Mouse (Mus musculus): Measurements from ENCODE around the gene Ank3. TPM values are rescaled to one million over a fixed set of nuclear protein-coding genes. Genes with fewer than 3 reads are reported as not detected.

Gene Ank3
- polyA plus RNA-seq, 1 experiment from 2014 or later = 150 TPM

DNA sequence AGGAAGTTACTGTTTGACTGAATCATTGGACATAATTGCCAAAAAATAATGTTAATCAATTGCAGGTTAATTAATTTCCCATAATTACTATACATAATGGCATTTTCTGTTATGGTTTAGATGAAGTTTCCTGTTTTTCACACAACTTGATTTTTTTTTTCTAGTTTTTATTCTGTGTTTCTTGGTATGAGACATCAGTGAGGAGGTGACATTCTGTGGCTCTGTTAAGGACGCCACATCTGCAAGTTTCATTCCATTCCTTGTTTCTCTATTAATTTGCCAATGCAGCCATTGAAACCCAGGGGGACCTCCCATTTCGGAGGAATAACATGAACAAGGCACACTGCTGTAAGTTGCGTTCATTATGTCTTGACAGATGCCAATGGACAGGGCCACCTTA, 143.9 kb downstream of the Ank3 start:
- ATAC-seq (ENCODE audit: low FRiP score, low TSS enrichment) (no peak), DNase-seq (no peak)
- Histone ChIP-seq H3K4me2 (ENCODE audit: low read length) (no peak overlapping the region), H3K27ac (replicated peaks; ENCODE audit: low read depth, low read length) (no peak overlapping the region), H3K4me1 (ENCODE audit: control insufficient read depth, insufficient read depth, low read length) (peaks cover 16% of the 10 kb centered on the region), H3K9me3 (ENCODE audit: control insufficient read depth, low read length) (no peaks in the 10 kb centered on the region), H3K27me3 (ENCODE audit: control insufficient read depth, insufficient read depth, low read length) (no peaks in the 10 kb centered on the region), H3K36me3 (ENCODE audit: control insufficient read depth, insufficient read depth, low read length) (0 out of 2 replicates have a peak, but pooled peaks cover 5% of the 10 kb centered on the region), H3K4me3 (replicated peaks; ENCODE audit: low read depth, low read length) (no peak overlapping the region), H3K9ac (replicated peaks; ENCODE audit: low read length) (no peak overlapping the region)
- 86% methylated on average over 3 of the region's 3 CpGs for WGBS

GRCm38 (mm10) chr10:69543876-69544620, 145.5 kb downstream of the Ank3 start:
- H3K27ac ChIP-seq (replicated peaks; ENCODE audit: low read depth, low read length) = no peak overlapping the region
- ATAC-seq (ENCODE audit: low FRiP score, low TSS enrichment) = no peak
- 90% methylated on average over 10 of the region's 10 CpGs for WGBS

DNA sequence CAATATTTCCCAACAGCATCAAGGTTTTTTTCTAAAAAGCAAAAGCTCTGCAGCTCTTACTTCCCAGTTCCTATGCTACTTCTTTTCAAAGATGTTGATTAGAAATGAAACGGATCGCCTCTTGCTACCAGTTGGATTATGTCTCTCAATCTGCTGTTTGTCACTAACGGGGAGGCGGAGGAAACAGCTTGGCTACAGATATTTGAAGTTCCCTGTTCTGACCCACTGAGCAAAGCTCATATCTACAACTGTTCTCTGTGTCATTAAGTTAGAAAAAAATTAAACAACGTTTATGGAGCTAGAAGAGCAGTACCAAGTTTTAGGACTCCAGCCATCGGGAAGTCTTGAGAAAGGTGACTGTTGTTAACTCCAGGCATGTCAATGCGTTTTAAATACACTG, 146.1 kb downstream of the Ank3 start:
- DNase-seq (no peak), ATAC-seq (ENCODE audit: low FRiP score, low TSS enrichment) (no peak)
- 0 out of 2 replicates have a peak, but pooled peaks cover 8% of the 10 kb centered on the region for H3K36me3 ChIP-seq (ENCODE audit: control insufficient read depth, insufficient read depth, low read length)
- no peak overlapping the region for H3K4me3 ChIP-seq (replicated peaks; ENCODE audit: low read depth, low read length)
- no peak overlapping the region for H3K27ac ChIP-seq (replicated peaks; ENCODE audit: low read depth, low read length)
- H3K4me2 ChIP-seq (ENCODE audit: low read length) = no peak overlapping the region
- H3K27me3 ChIP-seq (ENCODE audit: control insufficient read depth, insufficient read depth, low read length) = no peaks in the 10 kb centered on the region
- no peaks in the 10 kb centered on the region for H3K9me3 ChIP-seq (ENCODE audit: control insufficient read depth, low read length)
- no peak overlapping the region for H3K9ac ChIP-seq (replicated peaks; ENCODE audit: low read length)
- H3K4me1 ChIP-seq (ENCODE audit: control insufficient read depth, insufficient read depth, low read length) = peaks cover 6% of the 10 kb centered on the region; the same call in 1 of the 2 replicates
- 93% methylated on average over 7 of the region's 7 CpGs for WGBS

More at GRCm38 (mm10) chr10:69543876-69544620, 145.5 kb downstream of the Ank3 start:
- no peak overlapping the region for H3K4me3 ChIP-seq (replicated peaks; ENCODE audit: low read depth, low read length)
- H3K9me3 ChIP-seq (ENCODE audit: control insufficient read depth, low read length) = no peaks in the 10 kb centered on the region
- H3K9ac ChIP-seq (replicated peaks; ENCODE audit: low read length) = no peak overlapping the region
- H3K36me3 ChIP-seq (ENCODE audit: control insufficient read depth, insufficient read depth, low read length) = 0 out of 2 replicates have a peak, but pooled peaks cover 6% of the 10 kb centered on the region
- DNase-seq = no peak
- H3K27me3 ChIP-seq (ENCODE audit: control insufficient read depth, insufficient read depth, low read length) = no peaks in the 10 kb centered on the region
- peaks cover 6% of the 10 kb centered on the region; the same call in 1 of the 2 replicates for H3K4me1 ChIP-seq (ENCODE audit: control insufficient read depth, insufficient read depth, low read length)
- no peak overlapping the region for H3K4me2 ChIP-seq (ENCODE audit: low read length)

DNA sequence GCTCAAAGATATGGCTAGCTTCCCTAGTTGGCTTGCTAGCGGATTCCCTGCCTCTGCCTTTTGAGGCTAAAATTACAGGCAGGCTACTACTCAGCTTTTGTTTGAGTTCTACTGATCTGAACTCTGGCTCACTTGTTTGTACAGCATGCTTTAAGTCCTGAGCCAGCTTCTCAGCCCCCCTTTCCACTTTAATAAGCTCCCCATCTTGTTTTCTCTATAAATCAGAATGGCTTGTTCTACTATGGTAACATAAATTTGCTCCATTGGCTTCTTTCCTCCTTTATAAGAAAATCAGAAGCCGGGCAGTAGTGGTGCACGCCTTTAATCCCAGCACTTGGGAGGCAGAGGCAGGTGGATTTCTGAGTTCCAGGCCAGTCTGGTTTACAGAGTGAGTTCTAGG, 147.4 kb downstream of the Ank3 start:
- Histone ChIP-seq H3K36me3 (ENCODE audit: control insufficient read depth, insufficient read depth, low read length) (0 out of 2 replicates have a peak, but pooled peaks cover 3% of the 10 kb centered on the region), H3K27me3 (ENCODE audit: control insufficient read depth, insufficient read depth, low read length) (no peaks in the 10 kb centered on the region), H3K27ac (replicated peaks; ENCODE audit: low read depth, low read length) (no peak overlapping the region), H3K9ac (replicated peaks; ENCODE audit: low read length) (no peak overlapping the region), H3K4me2 (ENCODE audit: low read length) (no peak overlapping the region), H3K4me3 (replicated peaks; ENCODE audit: low read depth, low read length) (no peak overlapping the region), H3K4me1 (ENCODE audit: control insufficient read depth, insufficient read depth, low read length) (peaks cover 6% of the 10 kb centered on the region; the same call in 1 of the 2 replicates), H3K9me3 (ENCODE audit: control insufficient read depth, low read length) (no peaks in the 10 kb centered on the region)
- no peak for DNase-seq
- no peak for ATAC-seq (ENCODE audit: low FRiP score, low TSS enrichment)
- 91% methylated on average over 3 of the region's 3 CpGs for WGBS

- H3K27ac ChIP-seq (replicated peaks; ENCODE audit: low read depth, low read length) = no peak overlapping the region
- H3K36me3 ChIP-seq (ENCODE audit: control insufficient read depth, insufficient read depth, low read length) = 0 out of 2 replicates have a peak, but pooled peaks cover 3% of the 10 kb centered on the region
- H3K4me3 ChIP-seq (replicated peaks; ENCODE audit: low read depth, low read length) = no peak overlapping the region
- 86% methylated on average over 6 of the region's 6 CpGs for WGBS
- no peak overlapping the region for H3K9ac ChIP-seq (replicated peaks; ENCODE audit: low read length)
- H3K9me3 ChIP-seq (ENCODE audit: control insufficient read depth, low read length) = no peaks in the 10 kb centered on the region
- H3K27me3 ChIP-seq (ENCODE audit: control insufficient read depth, insufficient read depth, low read length) = no peaks in the 10 kb centered on the region
- DNase-seq = no peak
- no peak overlapping the region for H3K4me2 ChIP-seq (ENCODE audit: low read length)
- ATAC-seq (ENCODE audit: low FRiP score, low TSS enrichment) = no peak
- peaks cover 6% of the 10 kb centered on the region; the same call in 1 of the 2 replicates for H3K4me1 ChIP-seq (ENCODE audit: control insufficient read depth, insufficient read depth, low read length)
Observed at GRCm38 (mm10) chr10:69546643-69547042, 148.1 kb downstream of the Ank3 start.

DNA sequence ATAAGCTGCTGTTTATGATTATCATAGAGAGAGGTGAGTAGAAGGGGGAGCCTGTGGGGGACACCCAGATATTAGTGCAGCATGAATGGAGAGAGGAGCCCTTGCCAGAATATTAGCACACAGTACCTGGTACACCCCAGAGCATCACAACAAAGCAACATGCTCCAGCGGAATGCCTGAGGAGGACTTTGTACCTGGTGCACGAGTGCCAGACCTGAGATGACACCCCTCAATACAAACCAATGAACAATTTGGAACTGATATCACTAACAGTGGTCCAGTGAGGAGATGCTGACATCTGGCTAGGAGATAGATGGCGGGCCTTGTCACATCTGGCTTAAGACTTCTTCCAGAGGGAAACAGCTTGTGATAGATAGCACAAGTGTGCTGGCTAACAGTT, 150.2 kb downstream of the Ank3 start:
- DNase-seq (no peak), ATAC-seq (ENCODE audit: low FRiP score, low TSS enrichment) (no peak)
- H3K4me3 ChIP-seq (replicated peaks; ENCODE audit: low read depth, low read length) = no peak overlapping the region
- H3K9ac ChIP-seq (replicated peaks; ENCODE audit: low read length) = no peak overlapping the region
- H3K36me3 ChIP-seq (ENCODE audit: control insufficient read depth, insufficient read depth, low read length) = 0 out of 2 replicates have a peak, but pooled peaks cover 3% of the 10 kb centered on the region
- no peaks in the 10 kb centered on the region for H3K27me3 ChIP-seq (ENCODE audit: control insufficient read depth, insufficient read depth, low read length)
- WGBS = 91% methylated on average over 3 of the region's 3 CpGs
- H3K4me2 ChIP-seq (ENCODE audit: low read length) = no peak overlapping the region
- peaks cover 6% of the 10 kb centered on the region; the same call in 1 of the 2 replicates for H3K4me1 ChIP-seq (ENCODE audit: control insufficient read depth, insufficient read depth, low read length)
- no peak overlapping the region for H3K27ac ChIP-seq (replicated peaks; ENCODE audit: low read depth, low read length)
- no peaks in the 10 kb centered on the region for H3K9me3 ChIP-seq (ENCODE audit: control insufficient read depth, low read length)

DNA sequence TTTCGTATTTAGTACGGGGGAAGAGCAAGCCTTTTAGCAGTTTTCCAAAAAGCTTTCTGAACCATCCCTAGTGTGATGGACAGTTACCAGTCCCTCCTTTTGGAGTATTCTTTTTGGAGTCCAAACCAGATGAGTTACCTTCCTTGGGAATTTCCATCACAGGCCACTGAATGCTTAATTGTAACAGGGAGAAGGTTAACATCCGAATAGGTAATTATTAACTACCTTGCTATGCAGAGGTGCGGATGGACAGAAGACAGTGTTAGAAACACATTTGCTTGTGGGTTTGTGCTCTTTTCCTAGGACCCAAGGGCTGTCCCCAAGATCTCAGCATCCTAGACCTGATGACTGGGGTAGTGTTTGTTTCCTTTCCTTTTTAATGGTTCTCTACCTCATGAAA, 150.6 kb downstream of the Ank3 start:
- Histone ChIP-seq H3K36me3 (ENCODE audit: control insufficient read depth, insufficient read depth, low read length) (0 out of 2 replicates have a peak, but pooled peaks cover 3% of the 10 kb centered on the region), H3K27me3 (ENCODE audit: control insufficient read depth, insufficient read depth, low read length) (no peaks in the 10 kb centered on the region), H3K9me3 (ENCODE audit: control insufficient read depth, low read length) (no peaks in the 10 kb centered on the region), H3K27ac (replicated peaks; ENCODE audit: low read depth, low read length) (no peak overlapping the region), H3K4me1 (ENCODE audit: control insufficient read depth, insufficient read depth, low read length) (peaks cover 3% of the 10 kb centered on the region; the same call in 1 of the 2 replicates), H3K4me2 (ENCODE audit: low read length) (no peak overlapping the region), H3K4me3 (replicated peaks; ENCODE audit: low read depth, low read length) (no peak overlapping the region), H3K9ac (replicated peaks; ENCODE audit: low read length) (no peak overlapping the region)
- 94% methylated on average over 4 of the region's 4 CpGs for WGBS
- DNase-seq = no peak
- ATAC-seq (ENCODE audit: low FRiP score, low TSS enrichment) = no peak

DNA sequence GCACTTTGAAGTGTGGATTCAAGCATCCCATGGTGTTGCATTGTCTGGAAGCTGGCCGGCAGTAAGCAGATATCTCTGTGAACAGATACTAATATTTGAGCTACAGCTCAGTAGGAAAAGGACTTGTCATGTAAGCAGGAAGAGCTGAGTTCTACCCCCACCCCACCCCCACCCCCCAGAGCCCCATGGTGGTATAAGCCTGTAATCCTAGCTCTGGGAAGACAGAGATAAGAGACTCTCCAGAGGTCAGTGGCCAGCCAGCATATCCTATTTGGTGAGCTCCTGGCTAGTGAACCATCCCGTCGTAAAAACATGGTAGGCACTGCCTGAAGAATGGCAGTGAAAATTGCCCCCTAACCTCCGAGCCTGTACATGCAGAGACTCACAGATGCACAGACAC, 152.3 kb downstream of the Ank3 start:
- Histone ChIP-seq H3K4me2 (ENCODE audit: low read length) (no peak overlapping the region), H3K4me3 (replicated peaks; ENCODE audit: low read depth, low read length) (no peak overlapping the region), H3K27ac (replicated peaks; ENCODE audit: low read depth, low read length) (no peak overlapping the region), H3K4me1 (ENCODE audit: control insufficient read depth, insufficient read depth, low read length) (no peaks in the 10 kb centered on the region), H3K27me3 (ENCODE audit: control insufficient read depth, insufficient read depth, low read length) (no peaks in the 10 kb centered on the region), H3K9me3 (ENCODE audit: control insufficient read depth, low read length) (no peaks in the 10 kb centered on the region), H3K36me3 (ENCODE audit: control insufficient read depth, insufficient read depth, low read length) (0 out of 2 replicates have a peak, but pooled peaks cover 3% of the 10 kb centered on the region), H3K9ac (replicated peaks; ENCODE audit: low read length) (no peak overlapping the region)
- DNase-seq (no peak), ATAC-seq (ENCODE audit: low FRiP score, low TSS enrichment) (no peak)
- WGBS = 42% methylated on average over 4 of the region's 4 CpGs

GRCm38 (mm10) chr10:69553091-69553490, 154.5 kb downstream of the Ank3 start:
- H3K9me3 ChIP-seq (ENCODE audit: control insufficient read depth, low read length) = no peaks in the 10 kb centered on the region
- DNase-seq (no peak), ATAC-seq (ENCODE audit: low FRiP score, low TSS enrichment) (no peak)
- H3K36me3 ChIP-seq (ENCODE audit: control insufficient read depth, insufficient read depth, low read length) = 0 out of 2 replicates have a peak, but pooled peaks cover 3% of the 10 kb centered on the region
- H3K4me2 ChIP-seq (ENCODE audit: low read length) = no peak overlapping the region
- H3K4me3 ChIP-seq (replicated peaks; ENCODE audit: low read depth, low read length) = no peak overlapping the region
- no peak overlapping the region for H3K9ac ChIP-seq (replicated peaks; ENCODE audit: low read length)
- no peak overlapping the region for H3K27ac ChIP-seq (replicated peaks; ENCODE audit: low read depth, low read length)
- H3K27me3 ChIP-seq (ENCODE audit: control insufficient read depth, insufficient read depth, low read length) = no peaks in the 10 kb centered on the region
- H3K4me1 ChIP-seq (ENCODE audit: control insufficient read depth, insufficient read depth, low read length) = peaks cover 3% of the 10 kb centered on the region; the same call in 1 of the 2 replicates
- WGBS = 65% methylated on average over 1 of the region's 1 CpGs

Measured in midbrain, embryonic 14.5 days (tissue).